Mouse (Mus musculus) lung, adult 18-20 months (tissue): ENCODE results near the gene Khnyn.

Source experiments
- DNase-seq, 2 experiments: peaks; one replicate each; pipeline ENCODE4 v3.0.0; 2022; ENCODE audit warnings: mixed read lengths in 2 of 2

Gene Khnyn

GRCm38 (mm10) chr14:55884713-55885113 lies at the start of gene Khnyn:
TSS of gene Khnyn (plus strand) at chr14:55884947.
- peak; percentile 93 to 95 for DNase-seq

DNA sequence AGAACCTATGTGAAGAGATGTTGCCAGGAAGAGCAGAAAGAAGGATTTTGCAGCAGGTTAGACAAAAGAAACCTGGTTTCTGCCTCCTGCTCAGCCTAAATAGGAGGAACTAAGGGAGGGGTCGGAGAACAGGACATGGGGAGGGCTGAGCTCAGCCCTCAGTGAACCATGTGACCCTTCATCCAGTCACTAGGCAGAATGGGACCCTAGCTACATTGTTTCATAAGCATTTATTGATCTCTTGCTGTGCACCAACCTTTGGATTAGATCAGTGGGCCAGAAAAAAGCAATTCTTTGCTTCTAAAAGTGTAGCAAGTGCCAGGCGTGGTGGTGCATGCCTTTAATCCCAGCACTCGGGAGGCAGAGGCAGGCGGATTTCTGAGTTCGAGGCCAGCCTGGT lies 46.4 kb upstream of the Khnyn start:
- no peak for DNase-seq

DNA sequence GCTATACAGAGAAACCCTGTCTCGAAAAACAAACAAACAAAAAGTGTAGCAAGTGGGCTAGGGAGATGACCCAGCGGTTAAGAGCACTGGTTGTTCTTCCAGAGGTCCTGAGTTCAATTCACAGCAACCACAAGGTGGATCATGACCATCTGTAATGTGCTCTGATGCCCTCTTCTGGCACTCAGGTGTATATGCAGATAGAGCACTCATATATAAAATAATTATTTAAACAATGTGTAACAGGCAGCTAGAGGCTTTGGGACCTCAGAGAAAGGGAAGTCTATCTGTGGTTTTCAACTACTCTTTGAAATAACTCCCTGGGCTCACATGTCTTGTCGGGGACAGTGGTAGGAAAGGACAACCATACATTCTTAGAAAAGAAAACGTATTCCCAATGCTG lies 46.0 kb upstream of the Khnyn start:
- no peak for DNase-seq

- DNase-seq = no peak
These were observed 43.8 kb upstream of the Khnyn start for GRCm38 (mm10) chr14:55840853-55841366.

DNA sequence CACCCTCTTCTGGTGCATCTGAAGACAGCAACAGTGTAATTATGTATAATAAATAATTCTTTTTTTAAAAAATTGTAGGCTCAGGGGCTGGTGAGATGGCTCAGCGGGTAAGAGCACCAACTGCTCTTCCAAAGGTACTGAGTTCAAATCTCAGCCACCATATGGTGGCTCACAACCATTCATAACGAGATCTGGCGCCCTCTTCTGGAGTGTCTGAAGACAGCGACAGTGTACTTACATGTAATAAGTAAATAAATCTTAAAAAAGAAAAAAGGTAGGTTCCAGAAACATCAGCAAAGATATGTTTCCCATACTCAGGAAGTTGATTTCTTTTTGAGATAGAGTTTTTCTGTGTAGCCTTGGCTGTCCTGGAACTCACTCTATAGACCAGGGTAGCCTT lies 42.0 kb upstream of the Khnyn start:
- DNase-seq = no peak

DNA sequence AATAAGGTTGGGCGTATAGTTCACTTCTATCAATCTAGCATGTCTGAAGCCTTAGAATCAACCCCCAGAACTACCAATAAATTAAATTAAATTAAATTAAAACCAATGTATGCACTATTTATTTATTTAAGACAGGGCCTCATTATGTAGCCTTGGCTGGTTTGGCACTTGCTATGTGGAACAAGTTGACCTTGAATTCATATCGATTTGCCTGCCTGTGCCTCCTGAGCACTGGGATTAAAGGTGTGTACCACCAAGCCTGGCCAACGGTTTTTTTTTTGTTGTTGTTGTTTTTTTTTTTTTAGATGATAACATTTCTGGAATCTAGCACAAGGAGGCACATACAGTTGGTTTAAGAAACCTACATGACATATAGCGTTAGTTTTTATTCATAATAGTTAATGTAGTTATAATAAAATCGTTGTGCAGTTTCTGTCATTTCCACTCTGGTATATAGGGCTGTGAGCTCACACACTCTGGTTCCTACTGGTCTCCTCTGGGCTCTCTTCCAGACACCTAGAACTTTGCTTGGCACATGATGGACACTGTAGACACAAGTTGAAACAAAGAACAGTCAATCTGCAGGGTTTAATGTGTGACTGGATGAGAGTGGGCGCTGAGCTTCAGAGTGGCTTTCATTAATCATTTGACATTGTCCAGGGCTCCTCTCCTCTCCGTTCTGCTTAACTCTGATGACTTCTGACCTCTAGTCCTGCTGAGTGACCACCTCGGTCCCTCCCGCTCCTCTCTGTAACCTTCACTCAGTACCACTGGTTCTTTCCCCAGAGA lies 39.0 kb upstream of the Khnyn start:
- DNase-seq = no peak

DNA sequence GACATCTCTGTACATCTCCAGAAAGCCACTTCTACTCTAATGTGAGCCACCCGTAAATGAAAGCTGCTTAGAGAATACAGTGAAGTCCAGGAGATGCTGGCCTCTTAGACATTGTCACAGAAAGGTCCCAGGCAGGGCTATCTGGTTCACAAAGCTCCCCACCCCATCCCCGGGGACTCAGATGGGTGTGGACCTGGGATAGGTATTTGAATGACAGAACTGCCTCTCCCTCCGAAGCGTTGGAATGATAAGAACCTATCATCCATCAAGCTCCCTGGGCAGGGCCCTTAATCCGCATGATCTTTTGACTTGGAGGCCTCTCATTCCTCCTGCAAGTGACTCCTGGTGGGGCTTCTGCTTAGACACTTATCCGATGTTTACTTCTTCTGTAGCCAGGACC lies 33.9 kb upstream of the Khnyn start:
- DNase-seq = no peak

- DNase-seq = no peak
These were observed 31.8 kb upstream of the Khnyn start for GRCm38 (mm10) chr14:55852646-55853551.

GRCm38 (mm10) chr14:55853621-55854285 lies 31.0 kb upstream of the Khnyn start, which contains the start of gene Nynrin:
TSS of gene Nynrin (plus strand) at chr14:55854010.
- peak; percentile 72 to 79 for DNase-seq

GRCm38 (mm10) chr14:55854406-55855100 lies 30.2 kb upstream of the Khnyn start:
- peak in 1 of 2 experiments; percentile 18 for DNase-seq

DNA sequence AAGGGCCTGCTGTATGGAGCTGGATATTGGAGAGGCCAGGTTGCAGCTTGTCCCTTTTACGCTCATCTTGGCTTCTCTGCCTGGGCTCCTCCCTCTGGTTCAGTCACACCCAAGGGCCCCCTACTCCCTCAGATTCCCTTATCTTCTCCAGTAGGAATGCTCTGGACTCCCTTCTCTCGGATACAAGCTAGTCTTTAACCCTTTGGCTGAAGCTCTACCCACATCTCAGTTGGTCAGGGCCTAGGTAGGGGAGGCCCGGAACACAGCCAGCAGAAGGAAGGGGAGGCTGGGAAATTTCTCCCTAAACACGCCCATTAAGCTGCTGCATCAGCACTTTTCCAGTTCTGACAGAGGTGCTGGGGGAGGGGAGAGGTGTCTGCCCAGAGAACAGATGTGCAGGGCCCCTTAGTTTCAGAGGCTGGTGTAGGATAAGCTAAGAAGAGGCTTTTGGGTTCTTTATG lies 29.6 kb upstream of the Khnyn start:
- peak in 1 of 2 experiments; percentile 35 for DNase-seq

DNA sequence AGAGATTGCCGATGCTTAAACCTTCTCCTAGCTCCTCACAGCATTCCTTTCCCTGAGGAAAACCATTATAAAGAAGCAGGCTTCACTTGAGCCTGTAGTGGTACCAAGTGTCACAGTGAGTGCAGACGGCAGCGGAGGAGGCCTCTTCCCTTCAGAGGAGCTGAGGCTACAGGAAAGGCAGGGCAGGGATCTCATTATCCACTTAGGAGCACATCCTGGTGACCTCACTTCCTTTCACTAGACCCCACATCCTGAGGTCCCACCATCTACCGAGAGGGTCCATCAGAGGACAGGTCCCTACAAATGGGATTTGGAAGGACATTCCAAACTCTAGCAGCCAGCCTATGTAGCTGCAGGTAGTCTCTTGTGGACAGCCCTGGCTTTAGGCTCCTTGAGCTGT lies 27.2 kb upstream of the Khnyn start:
- DNase-seq = peak in 1 of 2 experiments; percentile 39

DNA sequence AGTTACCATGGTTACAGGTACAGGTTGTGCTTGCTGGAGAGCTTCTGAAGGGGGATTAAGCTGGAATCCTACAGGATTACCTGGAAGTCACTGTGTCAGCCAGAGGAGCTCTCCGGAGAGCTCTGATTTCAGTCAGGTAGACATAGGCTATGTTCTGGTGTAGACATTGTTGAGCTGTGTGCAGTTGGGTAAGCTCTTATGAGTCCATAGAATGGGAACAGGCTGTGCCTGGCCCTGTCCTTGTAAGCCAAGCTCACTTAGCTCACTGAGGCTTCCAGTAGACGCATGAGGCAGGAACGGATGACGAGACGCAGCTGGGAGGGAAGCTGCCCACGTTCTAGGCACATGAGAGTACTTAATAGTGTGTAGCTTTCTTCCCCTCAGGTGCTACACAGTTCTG lies 22.6 kb upstream of the Khnyn start:
- no peak for DNase-seq

- no peak for DNase-seq
These were observed 21.8 kb upstream of the Khnyn start for GRCm38 (mm10) chr14:55862970-55863369.

- peak; percentile 71 to 80 for DNase-seq
These were observed 21.0 kb upstream of the Khnyn start for GRCm38 (mm10) chr14:55863773-55864172.

DNA sequence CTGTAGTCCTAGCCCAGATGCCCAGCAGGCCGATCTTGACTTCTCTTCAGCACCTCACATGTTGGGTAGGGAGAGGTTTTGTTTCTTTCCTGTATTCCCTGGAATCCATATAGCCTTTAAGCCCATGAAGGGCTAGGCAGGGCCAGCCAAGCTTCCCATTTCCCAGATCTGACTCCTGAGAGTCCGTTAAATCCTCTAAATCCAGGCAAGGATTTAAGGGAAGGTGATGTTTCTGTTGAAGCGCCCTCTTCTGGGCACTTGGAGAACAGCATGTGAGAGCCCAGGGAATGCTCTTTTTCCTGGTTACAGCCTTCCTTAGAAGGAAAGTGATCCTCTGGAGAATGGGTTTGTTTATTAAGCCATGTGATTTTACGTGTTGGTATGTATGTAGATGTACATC lies 17.8 kb upstream of the Khnyn start:
- peak in 1 of 2 experiments; percentile 50 for DNase-seq

DNA sequence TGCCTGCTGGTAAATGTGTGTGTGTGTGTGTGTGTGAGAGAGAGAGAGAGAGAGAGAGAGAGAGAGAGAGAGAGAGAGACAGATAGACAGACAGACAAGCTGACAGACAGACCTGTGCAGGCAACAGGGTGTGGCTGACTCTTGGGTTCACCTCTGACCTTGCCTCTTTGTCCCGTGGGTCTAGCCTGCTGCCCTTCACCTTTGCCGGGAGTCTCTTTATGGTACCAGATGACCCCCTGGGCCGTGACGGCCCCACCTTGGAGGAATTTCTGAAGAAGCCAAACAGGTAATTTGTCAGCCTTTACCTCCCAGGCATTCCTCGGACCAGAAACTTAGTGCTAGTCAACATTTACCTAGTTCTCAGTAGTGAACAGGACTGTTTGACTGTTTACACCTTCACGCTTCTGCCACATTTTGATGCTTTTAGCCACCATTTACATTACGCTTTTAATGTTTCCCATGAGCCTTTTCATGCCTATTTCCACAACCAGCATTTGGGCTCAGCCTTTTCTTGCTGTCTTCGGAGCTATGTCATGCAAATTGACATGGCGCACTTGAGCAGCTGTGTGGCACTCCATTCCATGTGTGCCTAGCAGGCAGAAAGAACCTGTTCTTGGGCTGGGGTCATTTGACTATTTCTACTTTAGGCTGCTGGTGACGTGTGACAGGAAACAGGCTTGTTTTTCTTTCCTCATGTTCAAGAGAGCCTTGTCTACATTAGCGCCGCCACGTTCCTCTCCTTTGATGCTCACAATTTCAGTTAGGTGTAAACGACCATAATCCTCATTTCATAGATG lies 16.3 kb upstream of the Khnyn start:
- no peak for DNase-seq

DNA sequence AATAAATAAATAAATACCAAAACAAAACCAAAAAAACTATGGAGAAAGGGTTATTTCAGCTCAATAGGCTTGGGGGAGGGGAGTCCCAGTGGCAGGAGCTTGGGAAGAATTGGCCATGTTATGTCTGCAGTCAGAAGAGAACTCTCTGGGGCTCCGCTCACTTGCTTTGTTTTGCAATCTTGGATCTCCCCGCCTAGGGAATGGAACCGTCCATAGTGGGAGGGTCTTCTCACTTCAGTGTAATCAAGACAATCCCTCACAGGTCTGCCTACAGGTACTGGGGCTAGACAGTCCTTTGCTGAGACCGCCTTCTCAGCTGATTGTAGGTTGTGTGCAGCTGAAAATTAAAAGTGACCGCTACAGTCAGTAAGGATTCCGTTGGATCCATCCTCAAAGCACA lies 15.2 kb upstream of the Khnyn start:
- DNase-seq = no peak

- no peak for DNase-seq
These were observed 12.7 kb upstream of the Khnyn start for GRCm38 (mm10) chr14:55872039-55872438.

GRCm38 (mm10) chr14:55872551-55872950 lies 12.2 kb upstream of the Khnyn start:
- no peak for DNase-seq

- DNase-seq = no peak
These were observed 11.5 kb upstream of the Khnyn start for GRCm38 (mm10) chr14:55873242-55873713.
